Mouse (Mus musculus): ENCODE results near the gene Dgki.

DNA sequence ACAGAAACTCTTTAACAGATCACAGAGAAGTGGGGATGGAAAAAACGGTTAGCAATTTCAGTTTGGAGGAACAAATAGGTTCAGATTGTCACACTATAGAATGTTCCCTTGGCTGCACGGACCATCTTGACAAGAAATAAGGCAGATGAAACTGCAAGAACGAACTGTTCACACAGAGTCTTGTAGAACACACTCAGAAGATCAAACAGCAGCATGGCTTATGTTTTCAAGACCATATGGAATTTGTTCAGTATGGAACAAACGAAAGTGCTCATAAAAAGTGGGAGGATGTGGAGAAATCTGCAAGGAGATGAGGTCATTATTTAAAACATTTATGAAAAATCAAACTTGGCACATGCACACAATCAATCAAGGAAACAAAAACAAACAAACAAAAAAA is 431.8 kb downstream of the Dgki start:
- TF ChIP-seq POLR2A (IDR thresholded peaks at IDR 0.05; ENCODE audit: borderline replicate concordance, insufficient read depth, low read length) (no peak), CTCF (IDR thresholded peaks at IDR 0.05; ENCODE audit: borderline replicate concordance, insufficient read depth, low read depth, low read length) (no peak)

Measured in cerebellum, adult 2 months (tissue).